Mouse (Mus musculus): ENCODE measurements around the gene Adgrg1. TPM values are rescaled to one million over a fixed set of nuclear protein-coding genes. Genes with fewer than 3 reads are reported as not detected.

The Adgrg1 gene
- total RNA-seq, 2 experiments from 2014 or later: 85.4 to 150 TPM

DNA sequence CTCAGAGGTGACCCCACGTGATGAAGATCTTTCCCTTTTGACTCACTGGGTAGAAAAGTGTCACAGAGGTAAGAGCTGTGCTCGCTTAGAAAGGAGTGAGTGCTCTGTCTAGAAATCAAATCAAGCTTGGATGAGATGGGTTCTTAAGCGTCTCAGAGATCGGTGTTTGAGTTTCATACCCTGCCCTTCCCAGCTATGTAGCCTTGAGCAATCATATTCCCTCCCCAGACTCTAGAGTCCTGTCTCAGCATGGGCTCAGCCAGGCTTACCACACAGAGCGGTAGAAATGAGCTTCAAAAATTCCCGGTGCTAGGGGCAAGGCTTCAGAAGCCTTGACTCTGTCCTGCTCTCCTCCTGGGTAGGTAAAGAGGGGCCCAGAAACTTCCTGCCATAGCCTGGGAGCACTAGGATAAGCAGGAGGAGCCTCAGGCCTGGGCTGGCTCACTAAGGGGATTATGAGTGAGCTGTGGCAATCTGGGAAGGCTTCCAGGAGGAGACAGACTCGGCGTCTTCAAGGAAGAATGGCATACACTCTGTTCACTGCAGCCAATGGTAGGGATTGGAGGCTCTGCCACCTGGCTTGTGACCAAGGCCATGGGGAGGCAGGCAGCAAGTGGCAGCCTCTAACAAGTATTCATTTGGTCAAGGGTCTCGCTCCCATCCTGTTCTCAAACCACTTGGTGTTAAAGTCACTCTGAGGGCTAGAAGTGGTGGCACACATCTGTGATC lies 18.6 kb downstream of the Adgrg1 start:
- no peak for ATAC-seq (replicated peaks; ENCODE audit: low FRiP score, low TSS enrichment, poor library complexity, severe bottlenecking)

DNA sequence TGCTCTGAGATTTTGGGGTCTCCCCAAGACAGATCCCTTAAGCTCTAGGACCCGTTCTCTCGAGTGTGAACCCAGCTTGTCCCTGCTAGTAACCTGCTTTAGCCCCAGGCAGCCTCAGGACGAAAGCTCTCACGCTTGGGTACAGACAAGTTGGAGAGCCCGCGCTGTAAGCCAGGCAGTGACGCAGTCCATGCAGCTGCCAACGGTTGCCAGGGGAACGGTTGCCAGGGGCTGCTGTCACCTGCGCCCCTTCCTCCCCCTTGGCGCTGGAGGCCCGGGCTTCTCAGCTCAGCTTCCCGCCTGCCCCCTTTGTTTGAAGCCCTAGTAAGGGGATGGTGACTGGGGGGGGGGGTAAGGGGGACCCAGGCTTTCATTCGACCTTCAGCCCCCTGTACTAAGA lies 19.5 kb downstream of the Adgrg1 start:
- no peak for ATAC-seq (replicated peaks; ENCODE audit: low FRiP score, low TSS enrichment, poor library complexity, severe bottlenecking)

DNA sequence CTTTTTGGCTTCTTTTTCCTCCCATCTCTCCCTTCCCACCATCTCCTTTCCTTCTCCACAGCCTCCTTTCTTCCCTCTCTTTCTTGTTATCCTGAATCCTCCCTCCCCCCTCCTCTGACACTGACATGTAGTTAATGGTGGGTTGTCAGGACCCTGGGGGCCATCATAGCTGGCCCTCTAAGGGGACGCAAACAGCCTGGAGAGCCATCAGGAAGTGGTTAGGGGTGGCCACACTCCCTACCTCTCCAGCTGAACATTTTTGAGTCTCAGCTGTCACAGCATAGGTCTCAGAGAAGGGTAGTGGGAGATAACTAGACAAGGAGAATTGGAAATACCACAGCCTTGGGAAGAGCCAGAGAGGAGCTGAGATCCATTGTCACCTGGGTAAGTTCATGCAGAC lies 20.0 kb downstream of the Adgrg1 start:
- no peak for ATAC-seq (replicated peaks; ENCODE audit: low FRiP score, low TSS enrichment, poor library complexity, severe bottlenecking)

DNA sequence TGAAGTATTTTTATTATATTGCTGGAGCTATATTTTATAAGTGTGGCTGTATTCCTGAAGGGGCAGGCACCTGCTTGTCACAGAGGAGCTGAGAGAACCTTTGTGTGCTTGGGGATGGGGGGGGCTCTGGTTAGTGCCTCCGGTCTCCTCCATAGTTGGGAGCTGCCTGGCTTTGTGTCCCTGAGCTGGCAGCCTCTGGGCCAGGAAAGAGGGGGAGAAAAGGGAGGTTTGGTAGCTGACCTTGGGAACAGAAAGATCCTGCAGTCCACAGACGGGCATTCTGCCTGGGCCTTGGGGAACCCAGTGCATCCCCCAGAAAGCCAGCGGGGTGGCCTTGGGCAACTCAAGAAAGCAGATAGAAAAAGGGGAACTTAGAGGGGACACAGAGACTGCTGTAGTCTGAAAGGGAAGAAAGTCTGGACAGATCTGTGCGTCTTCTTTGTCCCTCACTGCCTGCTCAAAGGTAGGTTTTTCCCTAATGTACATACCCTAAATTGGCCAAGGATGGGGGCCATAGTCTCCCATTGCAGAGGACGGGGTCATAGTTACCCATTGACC lies 20.9 kb downstream of the Adgrg1 start:
- no peak for ATAC-seq (replicated peaks; ENCODE audit: low FRiP score, low TSS enrichment, poor library complexity, severe bottlenecking)

DNA sequence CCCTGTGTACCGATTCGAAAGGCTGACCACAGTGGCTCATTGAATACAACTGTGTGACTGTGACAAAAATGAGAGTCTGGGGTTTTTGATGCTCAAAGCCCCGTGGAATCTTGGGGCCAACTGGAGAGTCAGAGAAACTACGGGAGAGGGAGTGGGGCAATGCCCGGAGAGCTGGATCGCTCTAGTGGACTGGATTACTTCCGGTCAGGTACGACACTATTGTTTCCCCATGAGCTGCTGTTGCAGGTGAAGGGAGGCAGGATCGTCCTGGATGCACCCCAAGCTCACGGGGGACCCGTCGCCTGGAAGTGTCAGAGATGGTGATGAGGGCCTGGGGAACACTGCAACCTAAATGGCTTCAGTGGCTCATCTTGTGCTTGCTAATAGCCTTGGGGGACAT lies 21.5 kb downstream of the Adgrg1 start:
- ATAC-seq (replicated peaks; ENCODE audit: low FRiP score, low TSS enrichment, poor library complexity, severe bottlenecking): no peak

DNA sequence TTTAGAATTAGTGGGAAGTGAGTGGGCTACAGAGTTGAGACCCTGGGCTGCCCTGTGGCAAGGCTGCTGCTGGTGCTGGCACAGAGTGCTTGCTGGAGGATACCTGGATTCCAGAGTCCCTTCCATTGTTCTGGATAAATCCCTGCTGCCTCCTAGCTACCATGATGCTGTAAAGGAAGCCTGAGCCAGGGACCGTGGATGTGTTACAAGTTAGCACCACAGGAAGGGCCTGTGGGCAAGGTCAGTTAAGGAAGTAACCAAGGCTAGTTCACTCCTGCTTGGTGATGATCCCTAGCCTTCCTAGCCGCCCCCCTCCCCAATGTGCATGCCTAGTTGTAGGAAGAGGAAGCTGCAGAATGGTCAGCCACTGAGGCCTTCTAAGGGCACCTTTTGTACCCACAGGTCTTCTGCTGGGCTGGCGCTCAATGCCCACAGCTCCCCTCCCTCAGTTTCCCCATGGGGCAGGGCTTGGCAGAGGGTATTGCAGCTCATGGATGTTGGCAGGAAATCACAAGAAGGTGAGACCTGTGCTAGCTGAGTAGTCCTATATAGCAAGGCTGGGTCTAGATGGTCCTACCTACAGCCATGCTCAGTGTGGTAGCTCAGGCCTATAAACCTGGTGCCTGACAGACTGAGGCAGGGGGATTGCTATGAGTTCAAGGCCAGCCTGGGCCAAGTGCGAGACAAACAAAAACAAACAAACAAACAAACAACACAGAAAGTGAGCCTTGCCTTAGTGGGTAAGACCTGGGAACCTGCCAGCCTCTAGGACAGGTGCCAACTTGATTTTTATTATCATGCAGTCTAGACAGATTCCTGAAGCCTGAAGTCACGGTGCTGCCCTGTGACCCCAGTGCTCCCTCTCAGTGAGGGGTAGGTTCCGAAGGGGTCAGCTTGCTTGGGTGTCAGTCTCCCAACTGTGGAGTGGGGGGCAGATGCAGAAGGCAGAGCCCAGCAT lies 22.6 kb downstream of the Adgrg1 start:
- ATAC-seq (replicated peaks; ENCODE audit: low FRiP score, low TSS enrichment, poor library complexity, severe bottlenecking): no peak

DNA sequence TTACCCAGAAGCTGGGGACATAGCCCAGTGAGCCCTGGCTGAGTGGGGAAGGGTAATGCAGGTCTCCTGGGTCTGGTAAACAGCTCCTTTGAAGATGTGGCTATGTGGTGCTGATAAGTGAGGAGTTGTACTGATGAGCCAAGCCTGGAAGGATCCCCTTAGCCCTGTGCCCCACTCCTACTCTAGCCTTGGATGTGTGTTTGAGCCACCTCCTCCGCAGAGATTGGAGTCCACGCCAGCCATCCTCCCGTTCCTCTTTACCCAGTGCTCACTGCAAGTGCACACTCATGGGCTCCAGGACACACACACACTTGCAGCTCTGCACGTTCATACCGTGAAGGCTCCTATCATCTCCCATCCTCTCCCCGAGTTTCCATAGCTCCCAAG lies 23.3 kb downstream of the Adgrg1 start:
- no peak for ATAC-seq (replicated peaks; ENCODE audit: low FRiP score, low TSS enrichment, poor library complexity, severe bottlenecking)

DNA sequence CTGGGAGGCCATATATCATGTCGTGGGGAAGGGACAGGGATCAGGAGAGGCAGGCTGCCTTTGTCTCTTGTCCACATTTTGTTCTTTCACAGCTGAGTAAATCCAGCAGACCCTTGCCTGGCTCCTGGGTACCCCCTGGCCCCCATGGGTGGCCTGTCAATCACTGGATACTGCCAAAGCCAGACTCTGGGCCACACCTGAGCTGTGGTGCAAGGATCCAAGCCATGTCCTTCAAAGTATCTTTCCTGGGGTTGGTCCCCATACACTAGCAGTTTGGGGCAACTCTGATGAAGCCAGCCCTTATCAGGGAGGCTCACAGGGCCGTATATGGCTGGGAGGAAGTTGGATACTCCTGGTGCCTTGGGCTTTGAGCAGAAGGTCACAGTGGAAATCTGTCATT lies 23.9 kb downstream of the Adgrg1 start:
- ATAC-seq (replicated peaks; ENCODE audit: low FRiP score, low TSS enrichment, poor library complexity, severe bottlenecking): no peak

DNA sequence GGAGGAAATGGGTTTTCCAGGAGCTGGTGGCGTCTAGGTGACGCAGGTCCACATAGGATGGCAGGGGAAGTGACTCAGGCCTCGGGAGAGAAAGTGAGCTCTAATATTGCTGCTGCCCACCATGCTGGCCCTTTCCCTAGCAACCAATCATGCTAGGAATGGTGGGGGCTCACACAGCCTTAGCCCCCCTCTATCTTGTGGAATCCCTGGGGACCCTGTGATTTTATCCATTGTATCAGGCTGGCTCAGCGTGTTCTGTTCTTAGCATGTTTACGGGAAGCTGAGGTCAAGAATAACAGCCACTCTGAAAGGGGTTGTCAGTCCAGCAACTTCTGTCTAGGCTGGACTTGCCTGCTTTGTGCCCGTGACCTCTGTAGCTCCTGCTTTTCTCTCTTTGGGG lies 24.5 kb downstream of the Adgrg1 start:
- no peak for ATAC-seq (replicated peaks; ENCODE audit: low FRiP score, low TSS enrichment, poor library complexity, severe bottlenecking)

DNA sequence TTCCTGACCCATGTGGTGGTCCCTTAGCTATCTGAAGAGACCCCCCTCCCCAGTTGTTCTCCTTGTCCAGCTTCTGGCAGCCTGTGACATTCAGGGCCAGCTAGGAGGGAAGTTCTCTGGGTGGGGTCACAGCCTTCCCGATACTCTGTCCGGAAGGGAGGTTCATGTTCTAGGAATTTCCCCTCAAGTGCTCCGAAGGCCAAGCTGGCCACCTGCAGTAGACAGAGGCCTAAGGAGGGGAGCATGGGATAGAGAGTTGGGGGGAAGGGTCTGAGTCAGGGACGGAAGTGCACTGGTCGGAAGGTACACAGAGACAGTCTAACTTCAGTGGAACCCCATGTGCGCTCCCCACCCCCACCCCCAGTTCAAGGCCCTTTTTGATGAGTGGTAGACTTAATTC lies 25.4 kb downstream of the Adgrg1 start:
- no peak for ATAC-seq (replicated peaks; ENCODE audit: low FRiP score, low TSS enrichment, poor library complexity, severe bottlenecking)

DNA sequence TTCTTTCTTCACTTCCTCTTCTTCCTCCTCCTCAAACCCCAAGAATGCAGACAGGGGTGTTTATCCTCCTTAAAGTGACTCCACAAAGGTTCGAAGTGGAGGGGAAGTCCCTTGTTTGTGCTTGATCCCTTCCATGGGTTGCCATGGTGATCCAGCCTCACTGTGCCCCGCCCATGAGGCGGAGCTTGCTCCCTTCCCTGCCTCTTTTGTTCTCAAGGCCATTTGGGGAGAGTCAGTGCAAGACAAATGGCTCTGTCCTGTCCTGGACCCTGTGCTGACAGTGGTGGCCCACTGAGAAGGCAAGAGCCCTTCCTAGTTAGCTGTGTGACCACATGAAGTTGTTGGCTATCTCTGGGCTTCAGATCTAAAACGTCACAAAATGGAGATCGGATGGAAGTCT lies 26.1 kb downstream of the Adgrg1 start:
- ATAC-seq (replicated peaks; ENCODE audit: low FRiP score, low TSS enrichment, poor library complexity, severe bottlenecking): peak; percentile 54

DNA sequence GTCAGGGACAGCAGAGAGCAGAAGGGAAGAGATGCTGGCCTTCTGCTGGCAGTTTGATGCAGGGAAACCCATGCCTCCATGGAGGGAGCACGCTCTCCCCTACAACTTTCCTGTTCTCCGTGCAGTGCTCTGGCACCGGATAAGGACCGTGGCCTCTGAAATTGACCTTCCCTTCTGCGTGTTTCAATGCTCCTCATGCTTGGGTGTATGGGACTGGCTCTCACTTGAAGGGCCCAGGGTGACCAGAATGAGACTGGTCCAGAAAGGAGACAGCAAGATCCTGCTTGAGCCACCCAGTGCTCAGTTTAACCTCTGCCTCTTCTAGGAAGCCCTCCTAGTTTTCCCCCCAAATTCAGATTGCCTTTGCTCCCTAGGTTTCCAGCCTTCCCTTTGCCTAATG lies 26.6 kb downstream of the Adgrg1 start:
- ATAC-seq (replicated peaks; ENCODE audit: low FRiP score, low TSS enrichment, poor library complexity, severe bottlenecking): no peak

DNA sequence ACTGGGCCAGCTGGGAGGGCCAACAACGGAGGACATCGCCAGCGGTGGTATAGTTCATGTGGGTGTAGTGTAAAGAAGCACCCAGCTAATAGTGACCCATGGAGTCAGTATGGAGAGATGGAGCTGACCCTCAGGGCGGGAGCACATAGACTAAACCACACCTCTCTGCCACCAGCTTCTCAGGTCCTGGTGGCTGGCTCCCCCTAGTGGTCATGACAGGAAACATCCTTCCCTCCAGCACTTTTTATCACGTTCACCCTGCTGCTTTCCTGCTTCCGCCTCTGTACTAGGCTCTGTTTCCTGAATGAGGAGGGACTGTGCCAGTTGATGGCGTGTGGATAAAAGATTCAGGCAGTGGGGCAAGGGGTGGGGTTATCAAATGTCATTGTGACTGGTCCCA lies 27.1 kb downstream of the Adgrg1 start:
- peak; percentile 72 for ATAC-seq (replicated peaks; ENCODE audit: low FRiP score, low TSS enrichment, poor library complexity, severe bottlenecking)

DNA sequence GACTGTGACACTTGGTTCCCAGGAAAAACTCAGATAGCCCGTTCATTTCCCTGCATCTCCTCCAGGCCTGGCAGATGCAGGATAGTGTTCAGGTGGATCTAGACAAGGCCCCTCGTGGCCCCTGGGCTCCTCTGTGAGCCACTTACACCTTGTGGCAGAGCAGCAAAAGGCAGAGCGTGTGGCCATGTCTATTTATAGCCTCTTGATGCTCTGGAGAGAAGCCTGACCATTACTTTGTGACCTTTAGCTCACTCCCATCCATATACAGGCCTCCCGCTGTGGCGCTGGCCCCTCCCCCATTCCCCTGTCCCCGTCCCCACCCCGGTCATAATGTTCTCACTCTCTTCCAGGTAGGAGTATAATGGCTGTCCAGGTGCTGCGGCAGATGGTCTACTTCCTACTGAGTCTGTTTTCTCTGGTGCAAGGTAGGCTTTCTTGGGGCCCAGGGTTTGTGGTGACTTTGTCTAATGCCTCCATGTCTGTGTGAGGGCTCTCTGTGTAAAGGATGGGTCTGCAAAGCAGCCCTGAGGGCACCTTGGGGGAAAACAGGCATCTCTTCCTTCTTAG lies 27.6 kb downstream of the Adgrg1 start:
- ATAC-seq (replicated peaks; ENCODE audit: low FRiP score, low TSS enrichment, poor library complexity, severe bottlenecking): no peak

DNA sequence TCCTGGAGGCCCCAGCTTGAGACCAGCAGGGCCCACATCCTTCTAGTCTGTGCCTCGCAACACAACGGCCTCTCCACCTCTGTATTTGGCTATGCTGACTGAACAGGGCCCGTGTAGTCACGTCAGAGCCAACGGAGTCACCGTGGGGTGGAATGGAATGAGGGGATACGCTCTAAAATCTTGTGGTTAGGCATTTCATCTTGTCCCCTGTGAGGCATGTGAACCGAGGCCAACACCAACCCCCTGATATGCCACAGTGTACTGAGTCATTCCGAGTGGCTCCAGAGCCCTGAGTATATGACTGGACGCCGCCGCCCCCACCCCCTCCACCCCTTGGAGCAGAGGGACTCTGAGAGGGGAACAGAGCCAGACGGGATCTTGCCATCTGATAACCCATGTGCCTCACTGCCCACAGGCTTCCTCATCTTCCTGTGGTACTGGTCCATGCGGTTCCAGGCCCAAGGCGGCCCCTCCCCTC lies 37.9 kb downstream of the Adgrg1 start:
- ATAC-seq (replicated peaks; ENCODE audit: low FRiP score, low TSS enrichment, poor library complexity, severe bottlenecking): no peak

DNA sequence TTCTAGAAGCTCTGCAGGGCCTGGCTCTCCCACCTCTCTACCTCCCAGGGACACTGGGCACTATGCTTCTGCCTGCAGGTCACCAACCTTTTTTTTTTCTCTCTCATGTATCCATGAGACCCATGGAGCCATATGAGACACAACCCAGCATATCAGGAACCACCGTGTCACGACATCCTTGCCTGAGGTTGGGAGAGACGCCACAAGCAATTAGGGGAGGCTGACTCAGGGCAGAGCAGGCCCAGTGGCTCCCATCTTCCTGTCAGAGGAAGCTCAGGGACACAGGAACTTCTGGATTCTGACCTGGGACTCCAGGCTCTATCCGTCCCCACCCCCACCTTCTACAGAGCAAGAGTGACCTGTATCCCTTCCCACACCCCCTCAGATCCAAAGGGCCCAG lies 41.3 kb downstream of the Adgrg1 start:
- ATAC-seq (replicated peaks; ENCODE audit: low FRiP score, low TSS enrichment, poor library complexity, severe bottlenecking): no peak

DNA sequence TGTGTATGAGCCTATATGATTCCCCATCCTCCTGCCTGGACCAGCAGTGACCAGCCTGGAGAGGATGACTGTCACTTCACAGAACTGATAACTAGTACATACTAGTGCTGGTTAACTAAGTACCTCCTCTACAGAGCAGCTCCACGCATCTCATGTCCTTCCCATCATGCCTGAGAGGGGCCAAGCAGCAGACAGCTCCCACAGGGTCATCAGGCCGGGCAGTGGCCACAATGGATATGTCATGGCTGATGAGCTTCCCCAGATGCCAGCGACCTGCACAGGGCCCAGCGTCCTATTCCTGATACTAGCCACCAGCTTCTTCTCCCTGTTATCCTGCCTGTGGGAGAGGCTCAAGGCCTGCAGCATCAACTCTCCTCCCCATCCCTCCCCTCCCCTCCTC lies 42.1 kb downstream of the Adgrg1 start:
- no peak for ATAC-seq (replicated peaks; ENCODE audit: low FRiP score, low TSS enrichment, poor library complexity, severe bottlenecking)

DNA sequence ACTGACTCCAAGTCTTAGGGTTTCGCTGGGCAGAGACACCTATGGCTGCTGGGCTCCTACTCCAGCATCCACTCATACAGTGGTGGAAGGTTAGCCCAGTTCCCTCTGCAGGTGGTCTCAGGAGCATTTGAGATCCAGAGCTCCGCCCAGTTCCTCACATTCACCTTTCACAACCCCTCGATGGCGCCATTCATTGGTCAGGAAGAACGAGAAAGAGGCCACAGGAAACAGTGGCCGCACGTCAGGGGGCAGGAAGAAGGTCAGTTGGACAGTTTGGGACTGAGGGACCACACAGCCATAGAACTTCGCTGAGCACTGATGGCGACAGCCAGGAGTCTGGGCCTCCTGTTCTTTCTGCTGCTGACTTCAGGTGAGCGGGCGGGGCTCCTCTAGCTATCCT lies 42.9 kb downstream of the Adgrg1 start, which contains the start of gene Adgrg3:
TSS of gene Adgrg3 (plus strand) at position 242 of the 400 bp plus-strand sequence.
- no peak for ATAC-seq (replicated peaks; ENCODE audit: low FRiP score, low TSS enrichment, poor library complexity, severe bottlenecking)

DNA sequence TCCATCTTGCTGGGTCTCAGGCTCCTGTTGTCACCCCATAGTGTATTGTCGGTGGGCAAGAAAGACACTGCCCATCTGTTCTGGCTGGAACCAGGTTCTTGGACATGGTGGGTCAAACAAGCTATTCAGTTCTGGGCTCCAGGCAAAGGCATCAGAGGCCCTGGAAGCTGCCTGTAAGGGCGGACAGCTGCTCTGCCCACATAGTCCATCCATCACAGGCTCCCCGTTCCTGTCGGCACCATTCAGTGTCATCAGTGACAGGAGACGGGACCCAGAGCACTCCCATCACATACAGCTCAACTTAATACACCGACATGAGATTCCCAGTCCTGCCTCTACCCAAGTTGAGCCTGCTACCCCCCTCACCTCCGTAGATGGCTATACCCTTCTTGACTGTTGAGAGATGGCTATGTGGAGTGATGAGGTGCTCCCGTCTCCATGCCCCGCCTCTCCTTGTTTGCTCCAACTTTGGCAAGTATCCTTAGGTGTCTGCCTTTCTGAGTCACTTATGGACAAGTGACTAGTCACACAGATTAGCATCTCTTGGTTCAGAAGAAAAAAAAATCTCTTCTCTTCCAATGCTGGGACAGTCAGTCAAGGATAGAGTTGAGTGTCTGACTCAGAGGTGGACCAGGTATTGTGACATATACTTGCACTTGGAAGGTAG lies 43.6 kb downstream of the Adgrg1 start:
- ATAC-seq (replicated peaks; ENCODE audit: low FRiP score, low TSS enrichment, poor library complexity, severe bottlenecking): no peak

Measured in megakaryocyte-erythroid progenitor cell, adult 5-6 weeks (primary cell).